Mouse (Mus musculus) urinary bladder, adult 18-20 months (tissue): Measurements from ENCODE around the gene Olfr1264.

ENCODE experiments used
- DNase-seq, 2 experiments: peaks; one replicate each; pipeline ENCODE4 v3.0.0; 2022; ENCODE audit warnings: low spot score in 2 of 2, mixed read lengths in 2 of 2

Gene Olfr1264

GRCm38 (mm10) chr2:90025477-90025876 lies at the start of gene Olfr1264:
Gene Olfr1264, minus strand, starts transcription at chr2:90025577.
- DNase-seq = no peak

GRCm38 (mm10) chr2:90070065-90070464 lies 44.7 kb upstream of the Olfr1264 start:
- DNase-seq = no peak

GRCm38 (mm10) chr2:90063494-90063893 lies 38.1 kb upstream of the Olfr1264 start, which contains the start of gene Olfr140:
Gene Olfr140, minus strand, starts transcription at chr2:90063594.
- DNase-seq = no peak

- no peak for DNase-seq
Measured at GRCm38 (mm10) chr2:90035037-90035436, 9.7 kb upstream of the Olfr1264 start, which contains the start of gene Olfr1265. Gene Olfr1265, plus strand, starts transcription at chr2:90035337.

- DNase-seq = no peak
Measured at GRCm38 (mm10) chr2:90011831-90012230, 13.5 kb downstream of the Olfr1264 start, which contains the start of gene Olfr1263. Gene Olfr1263, plus strand, starts transcription at chr2:90012131.

GRCm38 (mm10) chr2:89999845-90000244 lies 25.5 kb downstream of the Olfr1264 start, which contains the start of gene Olfr1262:
Gene Olfr1262, plus strand, starts transcription at chr2:90000145.
- no peak for DNase-seq

GRCm38 (mm10) chr2:89990921-89991320 lies 34.5 kb downstream of the Olfr1264 start, which contains the start of gene Olfr1261:
Gene Olfr1261, plus strand, starts transcription at chr2:89991221.
- DNase-seq = no peak

- DNase-seq = no peak
Measured at GRCm38 (mm10) chr2:89977709-89978108, 47.7 kb downstream of the Olfr1264 start.

GRCm38 (mm10) chr2:89974184-89974583 lies 51.2 kb downstream of the Olfr1264 start, which contains the start of gene Olfr1260:
Gene Olfr1260, plus strand, starts transcription at chr2:89974340.
- DNase-seq = no peak
